Mouse (Mus musculus) skeletal muscle tissue, adult 2 months (tissue): ENCODE data around the gene Iqsec1.

Experiments used
- DNase-seq: peaks from one replicate; pipeline ENCODE4 v3.0.0-alpha.2; 2012; ENCODE audit warnings: low read depth, low spot score

Gene Iqsec1

GRCm38 (mm10) chr6:90706490-90706889, 282.0 kb downstream of the Iqsec1 start:
- DNase-seq: no peak

- no peak for DNase-seq
Measured at GRCm38 (mm10) chr6:90705738-90706137, 282.7 kb downstream of the Iqsec1 start.

- no peak for DNase-seq
Measured at GRCm38 (mm10) chr6:90704705-90705344, 283.7 kb downstream of the Iqsec1 start.

GRCm38 (mm10) chr6:90703782-90704181, 284.7 kb downstream of the Iqsec1 start:
- no peak for DNase-seq

GRCm38 (mm10) chr6:90702837-90703735, 285.4 kb downstream of the Iqsec1 start:
- no peak for DNase-seq

- DNase-seq: no peak
Measured at GRCm38 (mm10) chr6:90702197-90702596, 286.3 kb downstream of the Iqsec1 start.

- no peak for DNase-seq
Measured at GRCm38 (mm10) chr6:90701391-90701790, 287.1 kb downstream of the Iqsec1 start.

- no peak for DNase-seq
Measured at GRCm38 (mm10) chr6:90700737-90701136, 287.7 kb downstream of the Iqsec1 start.

- DNase-seq: peak; percentile 70
Measured at GRCm38 (mm10) chr6:90700068-90700467, 288.4 kb downstream of the Iqsec1 start.

- peak; percentile 85 for DNase-seq
Measured at GRCm38 (mm10) chr6:90698843-90699242, 289.6 kb downstream of the Iqsec1 start.

- no peak for DNase-seq
Measured at GRCm38 (mm10) chr6:90695754-90696153, 292.7 kb downstream of the Iqsec1 start.

GRCm38 (mm10) chr6:90692404-90692803, 296.1 kb downstream of the Iqsec1 start:
- no peak for DNase-seq

GRCm38 (mm10) chr6:90691935-90692334, 296.6 kb downstream of the Iqsec1 start:
- no peak for DNase-seq

GRCm38 (mm10) chr6:90689500-90689899, 299.0 kb downstream of the Iqsec1 start:
- no peak for DNase-seq

GRCm38 (mm10) chr6:90688742-90689141, 299.7 kb downstream of the Iqsec1 start:
- DNase-seq: peak; percentile 54

- no peak for DNase-seq
Measured at GRCm38 (mm10) chr6:90688003-90688402, 300.5 kb downstream of the Iqsec1 start.

GRCm38 (mm10) chr6:90686812-90687211, 301.7 kb downstream of the Iqsec1 start:
- DNase-seq: no peak

GRCm38 (mm10) chr6:90683831-90684532, 304.5 kb downstream of the Iqsec1 start:
- no peak for DNase-seq

- no peak for DNase-seq
Measured at GRCm38 (mm10) chr6:90680401-90680800, 308.1 kb downstream of the Iqsec1 start.

GRCm38 (mm10) chr6:90678759-90679158, 309.7 kb downstream of the Iqsec1 start:
- DNase-seq: no peak

GRCm38 (mm10) chr6:90668693-90669092, 319.8 kb downstream of the Iqsec1 start:
- no peak for DNase-seq

- no peak for DNase-seq
Measured at GRCm38 (mm10) chr6:90663736-90664135, 324.7 kb downstream of the Iqsec1 start.
